Mouse (Mus musculus): ENCODE data around the gene Gm5142.
A peak's percentile ranks its signal among the peaks of the same experiment; 100 is the strongest.

The Gm5142 gene

GRCm38 (mm10) chr14:59178649-59179048 lies at the start of gene Gm5142:
Gene Gm5142 (minus strand): TSS chr14:59178749.
- DNase-seq (ENCODE audit: low spot score in 2 of 2) = no peak

GRCm38 (mm10) chr14:59226240-59226639 lies 47.7 kb upstream of the Gm5142 start:
- DNase-seq (ENCODE audit: low spot score in 2 of 2) = no peak

- no peak for DNase-seq (ENCODE audit: low spot score in 2 of 2)
These were observed 40.7 kb upstream of the Gm5142 start for GRCm38 (mm10) chr14:59219241-59219640.

GRCm38 (mm10) chr14:59209816-59210215 lies 31.3 kb upstream of the Gm5142 start:
- DNase-seq (ENCODE audit: low spot score in 2 of 2) = no peak

GRCm38 (mm10) chr14:59209003-59209402 lies 30.5 kb upstream of the Gm5142 start:
- DNase-seq (ENCODE audit: low spot score in 2 of 2) = no peak

GRCm38 (mm10) chr14:59205976-59206583 lies 27.5 kb upstream of the Gm5142 start:
- no peak for DNase-seq (ENCODE audit: low spot score in 2 of 2)

GRCm38 (mm10) chr14:59205461-59205860 lies 26.9 kb upstream of the Gm5142 start:
- DNase-seq (ENCODE audit: low spot score in 2 of 2) = no peak

GRCm38 (mm10) chr14:59201604-59202215 lies 23.2 kb upstream of the Gm5142 start:
- no peak for DNase-seq (ENCODE audit: low spot score in 2 of 2)

- peak; percentile 94 to 96 for DNase-seq (ENCODE audit: low spot score in 2 of 2)
These were observed 22.4 kb upstream of the Gm5142 start, which contains the start of gene Rcbtb1 for GRCm38 (mm10) chr14:59200711-59201603. Gene Rcbtb1 (plus strand): TSS chr14:59201209.

GRCm38 (mm10) chr14:59186121-59186520 lies 7.6 kb upstream of the Gm5142 start:
- no peak for DNase-seq (ENCODE audit: low spot score in 2 of 2)

GRCm38 (mm10) chr14:59185514-59185913 lies 7.0 kb upstream of the Gm5142 start:
- no peak for DNase-seq (ENCODE audit: low spot score in 2 of 2)

GRCm38 (mm10) chr14:59182732-59183131 lies 4.2 kb upstream of the Gm5142 start:
- DNase-seq (ENCODE audit: low spot score in 2 of 2) = no peak

- DNase-seq (ENCODE audit: low spot score in 2 of 2) = no peak
These were observed 21.4 kb downstream of the Gm5142 start for GRCm38 (mm10) chr14:59157016-59157698.

GRCm38 (mm10) chr14:59155589-59155988 lies 23.0 kb downstream of the Gm5142 start:
- no peak for DNase-seq (ENCODE audit: low spot score in 2 of 2)

- no peak for DNase-seq (ENCODE audit: low spot score in 2 of 2)
These were observed 35.8 kb downstream of the Gm5142 start, which contains the start of gene 1700129C05Rik for GRCm38 (mm10) chr14:59142793-59143192. Gene 1700129C05Rik (minus strand): TSS chr14:59142893.

GRCm38 (mm10) chr14:59114281-59114680 lies 64.3 kb downstream of the Gm5142 start:
- no peak for DNase-seq (ENCODE audit: low spot score in 2 of 2)
